Mouse (Mus musculus) ovary, postnatal 10 days (tissue): ENCODE measurements around the gene Top3a.

Experiments used
- DNase-seq: peaks from one replicate; pipeline ENCODE4 v3.0.0; 2022; ENCODE audit warnings: low spot score

Gene Top3a

GRCm38 (mm10) chr11:60712040-60712439, 65.1 kb downstream of the Top3a start:
- DNase-seq = no peak

- DNase-seq = no peak
Observed at GRCm38 (mm10) chr11:60711218-60711617, 65.9 kb downstream of the Top3a start.

- no peak for DNase-seq
Observed at GRCm38 (mm10) chr11:60709481-60710465, 67.4 kb downstream of the Top3a start.

GRCm38 (mm10) chr11:60708631-60709030, 68.5 kb downstream of the Top3a start:
- no peak for DNase-seq

GRCm38 (mm10) chr11:60707672-60708071, 69.5 kb downstream of the Top3a start:
- peak; percentile 41 for DNase-seq

- DNase-seq = no peak
Observed at GRCm38 (mm10) chr11:60706696-60707480, 70.3 kb downstream of the Top3a start.

GRCm38 (mm10) chr11:60706076-60706475, 71.1 kb downstream of the Top3a start:
- DNase-seq = no peak

GRCm38 (mm10) chr11:60705255-60705654, 71.9 kb downstream of the Top3a start:
- DNase-seq = no peak

GRCm38 (mm10) chr11:60704023-60704880, 72.9 kb downstream of the Top3a start:
- no peak for DNase-seq

- DNase-seq = no peak
Observed at GRCm38 (mm10) chr11:60703131-60703530, 74.0 kb downstream of the Top3a start.

- no peak for DNase-seq
Observed at GRCm38 (mm10) chr11:60701611-60702010, 75.6 kb downstream of the Top3a start.

- no peak for DNase-seq
Observed at GRCm38 (mm10) chr11:60700320-60701185, 76.6 kb downstream of the Top3a start.

- peak; percentile 68 for DNase-seq
Observed at GRCm38 (mm10) chr11:60699524-60700075, 77.6 kb downstream of the Top3a start, which contains the start of gene Llgl1. TSS of gene Llgl1 (plus strand) at chr11:60699723.

GRCm38 (mm10) chr11:60698806-60699523, 78.2 kb downstream of the Top3a start:
- DNase-seq = peak; percentile 56

GRCm38 (mm10) chr11:60697561-60697960, 79.6 kb downstream of the Top3a start:
- no peak for DNase-seq

GRCm38 (mm10) chr11:60696165-60696564, 81.0 kb downstream of the Top3a start:
- no peak for DNase-seq
